Mouse (Mus musculus): Measurements from ENCODE around the gene Tlcd2. TPM values are rescaled to one million over a fixed set of nuclear protein-coding genes. Genes with fewer than 3 reads are reported as not detected.

The Tlcd2 gene
- total and polyA plus RNA-seq, 2 experiments from 2014 or later, result 1.2 to 1.4 TPM

DNA sequence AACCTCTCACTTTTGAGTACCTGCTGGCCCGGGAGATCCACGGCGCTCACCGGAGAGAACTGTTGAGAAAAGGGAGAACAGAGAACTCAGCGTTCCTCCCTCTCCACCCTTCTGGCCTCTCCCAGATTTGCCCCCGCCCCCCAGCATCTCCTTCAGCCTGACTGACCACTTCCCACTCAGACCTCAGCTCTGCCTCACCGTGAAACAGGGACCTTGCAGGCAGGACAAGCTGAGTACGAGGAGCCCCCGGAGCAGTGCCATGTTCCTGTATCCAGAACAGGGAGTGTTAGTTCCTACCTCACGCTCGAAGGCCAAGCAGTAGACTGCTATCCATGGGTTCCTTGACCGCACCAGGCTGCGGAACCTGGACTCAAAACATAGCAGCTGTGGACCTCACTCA lies 23.3 kb upstream of the Tlcd2 start:
- no peak for TF ChIP-seq CTCF (IDR thresholded peaks at IDR 0.05; ENCODE audit: low read depth)
- 81% methylated on average over 13 of the region's 13 CpGs for WGBS

DNA sequence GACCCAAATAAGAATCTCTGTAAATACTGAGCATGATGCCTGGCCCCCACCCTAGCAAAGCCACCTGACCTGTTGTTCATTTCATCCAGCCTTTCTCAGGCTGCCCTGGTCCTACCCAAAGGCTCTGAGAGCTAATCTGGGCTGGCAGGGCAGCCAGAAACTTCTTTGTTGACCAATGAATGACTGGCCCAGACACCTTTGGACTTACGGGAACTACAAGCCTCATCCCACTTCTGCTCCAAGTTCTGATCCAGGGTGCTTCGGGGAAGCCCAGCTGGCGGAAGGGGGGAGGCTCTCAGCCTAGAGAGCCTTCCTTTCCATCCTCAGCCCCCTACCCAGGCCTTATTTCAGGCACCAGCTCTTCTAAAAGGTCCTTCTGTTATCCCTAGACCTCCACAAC lies 22.7 kb upstream of the Tlcd2 start:
- Histone ChIP-seq H3K36me3 (ENCODE audit: insufficient read depth) (peaks cover 13% of the 10 kb centered on the region; the same call in 1 of the 2 replicates), H3K27ac (ENCODE audit: low read depth, low read length) (no peak overlapping the region), H3K9me3 (ENCODE audit: low read length) (no peaks in the 10 kb centered on the region), H3K4me3 (ENCODE audit: low read depth, low read length) (no peak overlapping the region), H3K4me1 (ENCODE audit: insufficient read depth) (no peaks in the 10 kb centered on the region), H3K27me3 (ENCODE audit: insufficient read depth, low read length) (no peaks in the 10 kb centered on the region), H3K4me2 (ENCODE audit: low read depth) (no peak overlapping the region), H3K9ac (no peak overlapping the region)
- no peak for TF ChIP-seq CTCF (IDR thresholded peaks at IDR 0.05; ENCODE audit: low read depth)
- DNase-seq, result no peak
- WGBS, result 92% methylated on average over 3 of the region's 3 CpGs
- no peak for ATAC-seq

More for the DNA sequence above, 23.3 kb upstream of the Tlcd2 start:
- H3K9ac ChIP-seq, result no peak overlapping the region
- H3K9me3 ChIP-seq (ENCODE audit: low read length), result no peaks in the 10 kb centered on the region
- no peak overlapping the region for H3K4me3 ChIP-seq (ENCODE audit: low read depth, low read length)
- no peak overlapping the region for H3K27ac ChIP-seq (ENCODE audit: low read depth, low read length)
- no peaks in the 10 kb centered on the region for H3K27me3 ChIP-seq (ENCODE audit: insufficient read depth, low read length)
- no peak overlapping the region for H3K4me2 ChIP-seq (ENCODE audit: low read depth)
- H3K4me1 ChIP-seq (ENCODE audit: insufficient read depth), result no peaks in the 10 kb centered on the region
- DNase-seq (no peak), ATAC-seq (no peak)
- peaks cover 13% of the 10 kb centered on the region; the same call in 1 of the 2 replicates for H3K36me3 ChIP-seq (ENCODE audit: insufficient read depth)

DNA sequence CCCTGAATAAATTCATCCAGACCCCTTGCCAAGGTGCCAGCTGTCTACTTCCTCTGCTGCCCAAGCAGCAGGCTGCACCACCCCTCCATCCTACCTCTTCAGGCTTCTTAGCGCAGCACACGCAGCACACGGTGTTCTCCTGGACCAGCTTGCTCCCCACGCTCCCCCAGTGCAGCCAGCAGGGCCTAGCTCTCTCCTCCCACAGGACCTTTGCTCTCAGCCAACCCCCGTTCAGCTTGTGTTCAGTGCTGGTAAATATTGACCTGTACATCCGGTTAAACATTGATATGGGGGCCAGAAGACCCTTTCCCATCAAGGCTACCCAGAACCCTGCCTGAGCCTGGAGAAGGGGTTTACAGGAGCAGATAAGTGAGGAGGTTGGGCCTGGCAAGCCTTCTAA lies 22.2 kb upstream of the Tlcd2 start, which contains the start of gene Serpinf2:
Serpinf2 (minus strand) TSS at position 229 of the 400 bp plus-strand sequence.
- TF ChIP-seq CTCF (IDR thresholded peaks at IDR 0.05; ENCODE audit: low read depth), result no peak
- Histone ChIP-seq H3K4me2 (ENCODE audit: low read depth) (no peak within 1 kb of the TSS), H3K36me3 (ENCODE audit: insufficient read depth) (peaks cover 16% of the 10 kb centered on the region; the same call in 1 of the 2 replicates), H3K4me3 (ENCODE audit: low read depth, low read length) (no peak within 1 kb of the TSS), H3K27me3 (ENCODE audit: insufficient read depth, low read length) (no peaks in the 10 kb centered on the region), H3K9me3 (ENCODE audit: low read length) (no peaks in the 10 kb centered on the region), H3K9ac (no peak within 1 kb of the TSS), H3K27ac (ENCODE audit: low read depth, low read length) (no peak within 1 kb of the TSS), H3K4me1 (ENCODE audit: insufficient read depth) (no peaks in the 10 kb centered on the region)
- ATAC-seq (no peak), DNase-seq (no peak)
- WGBS, result 88% methylated on average over 6 of the region's 6 CpGs

DNA sequence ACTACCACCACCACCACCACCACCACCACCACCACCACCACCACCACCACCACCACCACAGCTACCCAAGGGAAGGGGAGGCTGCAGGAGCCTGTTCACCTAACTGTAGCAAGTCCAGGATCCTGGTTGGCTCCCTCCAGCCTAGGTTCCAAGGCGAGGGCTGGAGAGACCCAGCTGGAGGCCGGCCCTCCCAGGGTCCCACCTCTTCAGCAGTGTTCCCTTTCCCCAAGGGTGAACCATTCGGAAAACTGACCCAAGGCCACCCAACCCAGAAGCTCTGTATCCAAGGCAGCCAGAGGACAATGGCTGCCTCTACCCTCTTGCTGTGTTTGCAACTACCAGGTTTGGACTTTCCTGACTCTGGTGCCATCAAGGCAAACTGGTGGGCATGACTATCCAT lies 21.6 kb upstream of the Tlcd2 start:
- TF ChIP-seq CTCF (IDR thresholded peaks at IDR 0.05; ENCODE audit: low read depth), result no peak
- 89% methylated on average over 3 of the region's 3 CpGs for WGBS
- H3K27ac ChIP-seq (ENCODE audit: low read depth, low read length), result no peak overlapping the region
- ATAC-seq (no peak), DNase-seq (no peak)
- no peaks in the 10 kb centered on the region for H3K27me3 ChIP-seq (ENCODE audit: insufficient read depth, low read length)
- peaks cover 18% of the 10 kb centered on the region; the same call in 1 of the 2 replicates for H3K36me3 ChIP-seq (ENCODE audit: insufficient read depth)
- no peak overlapping the region for H3K4me2 ChIP-seq (ENCODE audit: low read depth)
- H3K9me3 ChIP-seq (ENCODE audit: low read length), result no peaks in the 10 kb centered on the region
- no peak overlapping the region for H3K9ac ChIP-seq
- no peaks in the 10 kb centered on the region for H3K4me1 ChIP-seq (ENCODE audit: insufficient read depth)
- no peak overlapping the region for H3K4me3 ChIP-seq (ENCODE audit: low read depth, low read length)

DNA sequence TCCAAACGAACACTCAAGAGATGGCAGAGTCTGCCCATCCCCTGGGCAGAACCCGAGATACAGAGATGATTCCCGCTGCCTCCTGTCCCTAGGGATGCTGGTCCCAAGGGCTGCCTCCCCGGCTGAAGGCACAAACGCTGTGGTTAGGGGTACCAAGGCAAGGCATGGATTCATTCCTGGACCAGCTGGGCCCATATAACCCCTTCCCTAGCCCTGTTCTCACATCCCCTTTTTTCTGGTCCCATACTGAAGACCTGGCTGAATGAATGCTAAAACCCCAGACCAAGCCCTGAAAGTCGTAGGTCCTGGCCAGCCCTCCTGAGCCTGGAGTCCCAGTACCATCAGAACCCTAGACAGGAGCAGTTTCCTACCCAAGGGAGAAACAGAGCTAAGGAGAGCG lies 20.5 kb upstream of the Tlcd2 start:
- TF ChIP-seq CTCF (IDR thresholded peaks at IDR 0.05; ENCODE audit: low read depth), result no peak

DNA sequence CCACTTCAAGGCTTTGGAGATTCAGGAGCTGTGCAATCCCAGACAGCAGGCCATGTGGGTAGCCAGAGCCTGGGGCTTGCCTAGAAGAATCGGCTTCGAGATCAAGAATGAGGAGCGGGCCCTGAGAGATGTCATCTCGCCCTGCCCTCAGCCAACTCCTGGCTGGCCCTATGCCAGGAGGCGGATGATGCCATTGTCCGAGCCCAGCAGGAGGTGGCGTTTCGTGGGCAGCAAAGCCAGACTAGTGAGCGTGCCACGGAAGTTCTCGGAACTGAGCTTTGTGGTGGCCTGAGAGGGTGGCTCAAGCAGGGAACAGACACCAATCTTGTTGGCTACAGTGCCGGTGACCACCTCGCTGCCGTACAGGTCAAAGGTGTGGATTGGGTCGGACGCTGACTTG lies 19.9 kb upstream of the Tlcd2 start:
- no peaks in the 10 kb centered on the region for H3K4me1 ChIP-seq (ENCODE audit: insufficient read depth)
- H3K9ac ChIP-seq, result no peak overlapping the region
- H3K27me3 ChIP-seq (ENCODE audit: insufficient read depth, low read length), result no peaks in the 10 kb centered on the region
- DNase-seq, result no peak
- 56% methylated on average over 16 of the region's 16 CpGs for WGBS
- H3K36me3 ChIP-seq (ENCODE audit: insufficient read depth), result peaks cover 30% of the 10 kb centered on the region
- no peak overlapping the region for H3K4me2 ChIP-seq (ENCODE audit: low read depth)
- ATAC-seq, result no peak
- no peak overlapping the region for H3K4me3 ChIP-seq (ENCODE audit: low read depth, low read length)
- H3K27ac ChIP-seq (ENCODE audit: low read depth, low read length), result no peak overlapping the region
- H3K9me3 ChIP-seq (ENCODE audit: low read length), result no peaks in the 10 kb centered on the region
- TF ChIP-seq CTCF (IDR thresholded peaks at IDR 0.05; ENCODE audit: low read depth), result no peak

More for the DNA sequence above, 20.5 kb upstream of the Tlcd2 start:
- no peak overlapping the region for H3K27ac ChIP-seq (ENCODE audit: low read depth, low read length)
- no peaks in the 10 kb centered on the region for H3K27me3 ChIP-seq (ENCODE audit: insufficient read depth, low read length)
- H3K9me3 ChIP-seq (ENCODE audit: low read length), result no peaks in the 10 kb centered on the region
- H3K4me3 ChIP-seq (ENCODE audit: low read depth, low read length), result no peak overlapping the region
- no peak for ATAC-seq
- no peaks in the 10 kb centered on the region for H3K4me1 ChIP-seq (ENCODE audit: insufficient read depth)
- WGBS, result 90% methylated on average over 7 of the region's 7 CpGs
- no peak overlapping the region for H3K9ac ChIP-seq
- no peak for DNase-seq
- peaks cover 25% of the 10 kb centered on the region for H3K36me3 ChIP-seq (ENCODE audit: insufficient read depth)
- no peak overlapping the region for H3K4me2 ChIP-seq (ENCODE audit: low read depth)

DNA sequence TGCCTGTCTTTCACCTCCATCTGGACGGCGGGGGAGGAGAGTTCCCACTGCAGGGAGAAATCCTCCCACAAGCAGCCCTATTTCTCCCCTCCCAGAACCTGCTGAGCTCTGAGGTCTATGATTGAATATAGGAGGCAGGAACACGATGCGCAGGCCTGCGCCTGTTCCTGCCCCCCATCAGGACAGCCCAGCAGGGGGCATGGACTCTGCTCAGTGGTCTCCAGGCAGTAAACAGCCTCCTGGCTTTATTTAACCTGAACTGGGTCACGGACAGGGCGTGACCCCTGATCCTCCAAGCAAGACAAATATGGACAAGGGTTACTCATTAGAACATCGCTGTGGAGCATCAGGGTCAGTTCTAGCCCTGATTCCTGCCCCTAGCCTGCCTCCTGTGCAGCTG lies 17.8 kb upstream of the Tlcd2 start:
- no peak overlapping the region for H3K4me2 ChIP-seq (ENCODE audit: low read depth)
- no peak overlapping the region for H3K27ac ChIP-seq (ENCODE audit: low read depth, low read length)
- H3K9ac ChIP-seq, result no peak overlapping the region
- no peaks in the 10 kb centered on the region for H3K4me1 ChIP-seq (ENCODE audit: insufficient read depth)
- WGBS, result 59% methylated on average over 8 of the region's 8 CpGs
- peaks cover 51% of the 10 kb centered on the region for H3K36me3 ChIP-seq (ENCODE audit: insufficient read depth)
- no peaks in the 10 kb centered on the region for H3K27me3 ChIP-seq (ENCODE audit: insufficient read depth, low read length)
- no peak overlapping the region for H3K4me3 ChIP-seq (ENCODE audit: low read depth, low read length)
- ATAC-seq (no peak), DNase-seq (no peak)
- no peak for TF ChIP-seq CTCF (IDR thresholded peaks at IDR 0.05; ENCODE audit: low read depth)
- H3K9me3 ChIP-seq (ENCODE audit: low read length), result no peaks in the 10 kb centered on the region
